In genomic region chr15:81399297-81399637, GRCm38 (mm10) we compare ENCODE assay signal across 8 mouse cellular contexts. TPM values are rescaled to one million over a fixed set of nuclear protein-coding genes. Genes with fewer than 3 reads are reported as not detected.
DNase-seq lines count a peak whose midpoint lies in the region; ATAC-seq and TF ChIP-seq lines count a peak whose summit lies in the region.

No protein-coding gene starts in this region.

- TF ChIP-seq CTCF in forebrain, postnatal 0 days (IDR thresholded peaks at IDR 0.05; ENCODE audit: low read depth), result no peak

- H3K4me3 ChIP-seq in heart, embryonic 13.5 days, result peak overlapping the region; percentile 88
- H3K4me3 ChIP-seq in ES-E14 (ENCODE audit: insufficient read depth in 1 of 2, low read depth in 1 of 2, low read length in 2 of 2, poor library complexity in 1 of 2, severe bottlenecking in 1 of 2), result peak overlapping the region; percentile 77 to 96
- H3K4me3 ChIP-seq in forebrain, postnatal 0 days (ENCODE audit: low read depth, low read length), result peak overlapping the region; percentile 84

- DNase-seq in heart, adult 8-10 months (ENCODE audit: low spot score), result no peak
- DNase-seq in ES-E14 (ENCODE audit: low read depth, low spot score), result no peak
- DNase-seq in forebrain, postnatal 0 days, result no peak
- DNase-seq in adrenal gland, postnatal 4 days (ENCODE audit: low spot score in 2 of 2), result no peak
- no peak for DNase-seq in left cerebral cortex, adult 8-10 months (ENCODE audit: low spot score in 2 of 2)
- no peak for DNase-seq in cerebellum, postnatal 25 days

- H3K9ac ChIP-seq in heart, embryonic 13.5 days, result peak overlapping the region; percentile 96
- H3K9ac ChIP-seq in ES-E14 (ENCODE audit: insufficient read depth, low read depth, low read length, poor library complexity, severe bottlenecking), result peak overlapping the region; percentile 99
- H3K9ac ChIP-seq in forebrain, postnatal 0 days, result peak overlapping the region; percentile 88

- H3K27ac ChIP-seq in heart, embryonic 13.5 days (replicated peaks), result peak overlapping the region; percentile 92
- peak overlapping the region; percentile 94 for H3K27ac ChIP-seq in ES-E14 (ENCODE audit: insufficient read depth, low read depth, low read length, poor library complexity, severe bottlenecking)
- H3K27ac ChIP-seq in forebrain, postnatal 0 days (ENCODE audit: low read depth, low read length), result peak overlapping the region; percentile 96

- H3K4me1 ChIP-seq in heart, embryonic 13.5 days, result peaks cover 30% of the 10 kb centered on the region
- 0 out of 4 replicates have a peak, but pooled peaks cover 0 to 2% of the 10 kb centered on the region in 2 experiments for H3K4me1 ChIP-seq in ES-E14 (ENCODE audit: control insufficient read depth in 2 of 2, insufficient read depth in 2 of 2, low read length in 2 of 2, poor library complexity in 1 of 2)
- H3K4me1 ChIP-seq in forebrain, postnatal 0 days (ENCODE audit: insufficient read depth), result peaks cover 16% of the 10 kb centered on the region

- peak overlapping the region; percentile 87 for H3K4me2 ChIP-seq in heart, embryonic 13.5 days
- H3K4me2 ChIP-seq in forebrain, postnatal 0 days (ENCODE audit: low read depth), result peak overlapping the region; percentile 65

- no peaks in the 10 kb centered on the region for H3K27me3 ChIP-seq in heart, embryonic 13.5 days (replicated peaks)
- H3K27me3 ChIP-seq in forebrain, postnatal 0 days (ENCODE audit: insufficient read depth, low read length), result no peaks in the 10 kb centered on the region

- WGBS in heart, embryonic 13.5 days, result under 1% methylated on average over 21 of the region's 21 CpGs
- 2% methylated on average over 21 of the region's 21 CpGs for WGBS in forebrain, postnatal 0 days

- no peak for ATAC-seq in heart, embryonic 13.5 days (ENCODE audit: extremely low read depth, insufficient number of reproducible peaks, low FRiP score, low TSS enrichment)
- ATAC-seq in forebrain, postnatal 0 days, result no peak
- ATAC-seq in megakaryocyte progenitor cell, adult 5-6 weeks (replicated peaks; ENCODE audit: poor library complexity), result peak; percentile 26; the same call in 1 of the 2 replicates

- in situ Hi-C loops in ES-E14 (cut with MboI; ENCODE audit: low sequenced_read_pairs in 2 of 2, unreplicated experiment in 2 of 2), result no loop called here

- no peaks in the 10 kb centered on the region for H3K9me3 ChIP-seq in heart, embryonic 13.5 days
- no peaks in the 10 kb centered on the region for H3K9me3 ChIP-seq in ES-E14 (ENCODE audit: control insufficient read depth, insufficient read depth, low read depth, low read length)
- no peaks in the 10 kb centered on the region for H3K9me3 ChIP-seq in forebrain, postnatal 0 days (ENCODE audit: low read length)

- H3K36me3 ChIP-seq in heart, embryonic 13.5 days, result no peaks in the 10 kb centered on the region; the same call in 1 of the 2 replicates
- H3K36me3 ChIP-seq in ES-E14 (ENCODE audit: control insufficient read depth, insufficient read depth, low read length, poor library complexity, severe bottlenecking), result peaks cover under 1% of the 10 kb centered on the region
- no peaks in the 10 kb centered on the region for H3K36me3 ChIP-seq in forebrain, postnatal 0 days (ENCODE audit: insufficient read depth)

TF ChIP-seq in ES-E14, 5 proteins besides CTCF, POLR2A, EP300 and RAD21:
- TF ChIP-seq ZNF384 (IDR thresholded peaks at IDR 0.05; ENCODE audit: low read depth, low read length) (no peak), ZC3H11A (IDR thresholded peaks at IDR 0.05; ENCODE audit: borderline replicate concordance, low read depth, low read length) (peak; percentile 14; the same call in 1 of the 2 replicates), MAFK (IDR thresholded peaks at IDR 0.05; ENCODE audit: insufficient read depth, low read depth, low read length) (no peak)

RNA-seq across cellular contexts. Expression of gene St13, which starts 0.6 kb away (rescaled TPM):
- 115 and 125 TPM in 2 replicates for polyA plus RNA-seq in heart, embryonic 13.5 days (2015; fragmentation: Nextera tagmentation; extraction: Ambion mirVana)
- 100 to 1,000 TPM; 102 to 114 (median 104) TPM for total RNA-seq in heart, adult 8-10 months (2022)
- 217 and 254 TPM in 2 replicates for total RNA-seq in ES-E14 (2012; rRNA removed)
- total RNA-seq in forebrain, postnatal 0 days (2014; rRNA removed), result 140 and 143 TPM in 2 replicates
- polyA plus RNA-seq in forebrain, postnatal 0 days (2015; fragmentation: Nextera tagmentation; extraction: Ambion mirVana), result 206 and 223 TPM in 2 replicates
- 155 and 166 TPM in 2 replicates for total RNA-seq in megakaryocyte progenitor cell, adult 5-6 weeks (2015)
- total RNA-seq in megakaryocyte progenitor cell, adult 5-6 weeks (2017), result 258 and 365 TPM in 2 replicates
- total RNA-seq in adrenal gland, postnatal 4 days (2021), result 100 to 1,000 TPM; 157 to 177 TPM
- 100 to 1,000 TPM; 153 to 174 (median 172) TPM for total RNA-seq in left cerebral cortex, adult 8-10 months (2022)

RNA-seq across cellular contexts. Expression of gene Xpnpep3, which starts 0.7 kb away (rescaled TPM):
- 9.9 and 10.8 TPM in 2 replicates for polyA plus RNA-seq in heart, embryonic 13.5 days (2015; fragmentation: Nextera tagmentation; extraction: Ambion mirVana)
- 10 to 100 TPM; 10.6 to 13.1 (median 12.0) TPM for total RNA-seq in heart, adult 8-10 months (2022)
- 16.4 and 17.6 TPM in 2 replicates for total RNA-seq in ES-E14 (2012; rRNA removed)
- total RNA-seq in forebrain, postnatal 0 days (2014; rRNA removed), result 6.5 and 8.5 TPM in 2 replicates
- 4.3 and 7.4 TPM in 2 replicates for polyA plus RNA-seq in forebrain, postnatal 0 days (2015; fragmentation: Nextera tagmentation; extraction: Ambion mirVana)
- total RNA-seq in megakaryocyte progenitor cell, adult 5-6 weeks (2015), result 7.2 and 8.5 TPM in 2 replicates
- 17.5 and 27.8 TPM in 2 replicates for total RNA-seq in megakaryocyte progenitor cell, adult 5-6 weeks (2017)
- 10 to 100 TPM; 22.7 to 24.4 TPM for total RNA-seq in adrenal gland, postnatal 4 days (2021)
- total RNA-seq in left cerebral cortex, adult 8-10 months (2022), result 10 to 100 TPM; 13.3 to 16.9 (median 14.7) TPM

RNA-seq across cellular contexts. Expression of gene Dnajb7, which starts 8.8 kb away (rescaled TPM):
- polyA plus RNA-seq in heart, embryonic 13.5 days (2015; fragmentation: Nextera tagmentation; extraction: Ambion mirVana), result 0.72 and 1.5 TPM in 2 replicates
- total RNA-seq in heart, adult 8-10 months (2022), result not detected
- not detected in 2 replicates for total RNA-seq in ES-E14 (2012; rRNA removed)
- total RNA-seq in forebrain, postnatal 0 days (2014; rRNA removed), result not detected in 2 replicates
- 0.18 TPM in 1 of 2 replicates, not detected in the other for polyA plus RNA-seq in forebrain, postnatal 0 days (2015; fragmentation: Nextera tagmentation; extraction: Ambion mirVana)
- not detected in 2 replicates for total RNA-seq in megakaryocyte progenitor cell, adult 5-6 weeks (2015)
- 0.17 TPM in 1 of 2 replicates, not detected in the other for total RNA-seq in megakaryocyte progenitor cell, adult 5-6 weeks (2017)
- total RNA-seq in adrenal gland, postnatal 4 days (2021), result under 1 TPM in 1 of 2 experiments, not detected in 1; 0.31 TPM
- not detected for total RNA-seq in left cerebral cortex, adult 8-10 months (2022)

RNA-seq across cellular contexts. Expression of gene Slc25a17, which starts 38.7 kb away (rescaled TPM):
- 50.6 and 52.9 TPM in 2 replicates for polyA plus RNA-seq in heart, embryonic 13.5 days (2015; fragmentation: Nextera tagmentation; extraction: Ambion mirVana)
- 10 to 100 TPM; 11.7 to 13.5 (median 12.8) TPM for total RNA-seq in heart, adult 8-10 months (2022)
- total RNA-seq in ES-E14 (2012; rRNA removed), result 86.3 and 94.5 TPM in 2 replicates
- total RNA-seq in forebrain, postnatal 0 days (2014; rRNA removed), result 78.8 and 80.7 TPM in 2 replicates
- 121 and 123 TPM in 2 replicates for polyA plus RNA-seq in forebrain, postnatal 0 days (2015; fragmentation: Nextera tagmentation; extraction: Ambion mirVana)
- total RNA-seq in megakaryocyte progenitor cell, adult 5-6 weeks (2015), result 77.2 and 78.7 TPM in 2 replicates
- total RNA-seq in megakaryocyte progenitor cell, adult 5-6 weeks (2017), result 89.4 and 90.6 TPM in 2 replicates
- 10 to 100 TPM; 83.2 to 85.2 TPM for total RNA-seq in adrenal gland, postnatal 4 days (2021)
- total RNA-seq in left cerebral cortex, adult 8-10 months (2022), result 10 to 100 TPM; 41.6 to 50.4 (median 43.6) TPM
